Mouse (Mus musculus) thymus, postnatal 0 days (tissue): ENCODE measurements around the gene Rbms2. TPM values are rescaled to one million over a fixed set of nuclear protein-coding genes. Genes with fewer than 3 reads are reported as not detected.
A peak's percentile ranks its signal among the peaks of the same experiment; 100 is the strongest.
"Not testable (repeated sequence)": the region's sequence is repeated elsewhere in the genome, so short reads cannot be mapped to it uniquely, and the experiment has no call there.

ENCODE experiments used
- DNase-seq: peaks from one replicate; pipeline ENCODE4 v3.0.0-alpha.2; 2015; ENCODE audit warnings: low spot score
- polyA plus RNA-seq: library from polyadenylated mRNA; unstranded; fragments of >200 nt; fragmentation: Nextera tagmentation; extraction: Ambion mirVana; gene quantifications from 2 replicates; pipeline ENCODE4 v1.2.1, GENCODE M21; 2015

Gene Rbms2
- polyA plus RNA-seq, 1 experiment from 2014 or later, result 14.1 TPM

GRCm38 (mm10) chr10:128193113-128193512 is 13.0 kb upstream of the Rbms2 start:
- no peak for DNase-seq

- DNase-seq, result not testable (repeated sequence)
Observed at GRCm38 (mm10) chr10:128192030-128192766, 12.1 kb upstream of the Rbms2 start.

GRCm38 (mm10) chr10:128191472-128191871 is 11.4 kb upstream of the Rbms2 start:
- DNase-seq, result no peak

GRCm38 (mm10) chr10:128188242-128188877 is 8.3 kb upstream of the Rbms2 start:
- peak; percentile 73 for DNase-seq

- no peak for DNase-seq
Observed at GRCm38 (mm10) chr10:128187181-128187605, 7.1 kb upstream of the Rbms2 start.

- DNase-seq, result peak; percentile 84
Observed at GRCm38 (mm10) chr10:128185959-128186358, 5.9 kb upstream of the Rbms2 start.

GRCm38 (mm10) chr10:128185277-128185940 is 5.3 kb upstream of the Rbms2 start:
- DNase-seq, result no peak

GRCm38 (mm10) chr10:128184296-128184695 is 4.2 kb upstream of the Rbms2 start:
- DNase-seq, result no peak

- DNase-seq, result no peak
Observed at GRCm38 (mm10) chr10:128177316-128177715, 2.8 kb downstream of the Rbms2 start.

- DNase-seq, result peak; percentile 82
Observed at GRCm38 (mm10) chr10:128175996-128176755, 3.9 kb downstream of the Rbms2 start.

- DNase-seq, result peak; percentile 13
Observed at GRCm38 (mm10) chr10:128175302-128175701, 4.8 kb downstream of the Rbms2 start.

GRCm38 (mm10) chr10:128171348-128171747 is 8.7 kb downstream of the Rbms2 start:
- DNase-seq, result not testable (repeated sequence)

- no peak for DNase-seq
Observed at GRCm38 (mm10) chr10:128167091-128167490, 13.0 kb downstream of the Rbms2 start.

GRCm38 (mm10) chr10:128165726-128166125 is 14.4 kb downstream of the Rbms2 start:
- DNase-seq, result not testable (repeated sequence)

- DNase-seq, result no peak
Observed at GRCm38 (mm10) chr10:128153978-128154377, 26.1 kb downstream of the Rbms2 start.

- no peak for DNase-seq
Observed at GRCm38 (mm10) chr10:128150941-128151340, 29.2 kb downstream of the Rbms2 start.

- peak; percentile 54 for DNase-seq
Observed at GRCm38 (mm10) chr10:128149592-128149991, 30.5 kb downstream of the Rbms2 start.

GRCm38 (mm10) chr10:128148789-128149365 is 31.2 kb downstream of the Rbms2 start:
- DNase-seq, result no peak

GRCm38 (mm10) chr10:128144961-128145360 is 35.1 kb downstream of the Rbms2 start:
- DNase-seq, result no peak

GRCm38 (mm10) chr10:128143659-128144058 is 36.4 kb downstream of the Rbms2 start:
- no peak for DNase-seq

GRCm38 (mm10) chr10:128142165-128142564 is 37.9 kb downstream of the Rbms2 start:
- no peak for DNase-seq
